Mouse (Mus musculus) neural tube, embryonic 15.5 days (tissue): ENCODE measurements around the gene Tmem82. TPM values are rescaled to one million over a fixed set of nuclear protein-coding genes. Genes with fewer than 3 reads are reported as not detected.
"Not testable (repeated sequence)": the region's sequence is repeated elsewhere in the genome, so short reads cannot be mapped to it uniquely, and the experiment has no call there.

Experiments
- ATAC-seq: fragments of 200-750 bp; cut with Nextera tagmentation; 2 replicates; pipeline ENCODE4 v1.8.0; 2017; ENCODE audit warnings: mild to moderate bottlenecking, moderate TSS enrichment, moderate library complexity; ENCODE audit not compliant: low FRiP score
- H3K27ac ChIP-seq: fragments of 300-500 bp; sonication (generic); replicated peaks from 2 replicates; pipeline ENCODE4 v1.5.1; 2015; ENCODE audit warnings: mild to moderate bottlenecking, inconsistent platforms
- H3K27me3 ChIP-seq: fragments of 300-500 bp; sonication (generic); replicated peaks from 2 replicates; pipeline ENCODE4 v1.6.1; 2015; ENCODE audit warnings: inconsistent platforms
- H3K36me3 ChIP-seq: fragments of 300-500 bp; sonication (generic); 2 replicates; pipeline ENCODE4 v1.6.1; 2015; ENCODE audit warnings: inconsistent platforms
- H3K4me1 ChIP-seq: fragments of 300-500 bp; sonication (generic); 2 replicates; pipeline ENCODE4 v1.6.1; 2015; ENCODE audit warnings: inconsistent platforms
- H3K4me2 ChIP-seq: fragments of 300-500 bp; sonication (generic); 2 replicates; pipeline ENCODE4 v1.6.1; 2015; ENCODE audit warnings: inconsistent platforms, mild to moderate bottlenecking, moderate library complexity
- H3K4me3 ChIP-seq: fragments of 300-500 bp; sonication (generic); replicated peaks from 2 replicates; pipeline ENCODE4 v1.5.1; 2015; ENCODE audit warnings: mild to moderate bottlenecking, inconsistent platforms
- H3K9ac ChIP-seq: fragments of 300-500 bp; sonication (generic); replicated peaks from 2 replicates; pipeline ENCODE4 v1.6.1; 2015; ENCODE audit warnings: mild to moderate bottlenecking, inconsistent platforms
- H3K9me3 ChIP-seq: fragments of 300-500 bp; sonication (generic); replicated peaks from 2 replicates; pipeline ENCODE4 v1.6.1; 2016; ENCODE audit warnings: inconsistent platforms
- WGBS: fragments of 180-500 bp; shearing (Covaris S2); methylation state at CpG from one replicate; pipeline ENCODE4 v1.1.7; 2015; ENCODE audit warnings: mixed read lengths; 5-methylcytosine and 5-hydroxymethylcytosine counted together
- polyA plus RNA-seq: library from polyadenylated mRNA; unstranded; fragments of >200 nt; fragmentation: Nextera tagmentation; extraction: Ambion mirVana; gene quantifications from 2 replicates; pipeline ENCODE4 v1.2.1, GENCODE M21; 2015

The Tmem82 gene
- polyA plus RNA-seq, 1 experiment from 2014 or later, result 0.18 TPM

GRCm38 (mm10) chr4:141570821-141571220 is 47.6 kb downstream of the Tmem82 start:
- Histone ChIP-seq H3K27me3 (no peaks in the 10 kb centered on the region), H3K4me1 (no peaks in the 10 kb centered on the region), H3K4me2 (no peak overlapping the region), H3K9ac (no peak overlapping the region), H3K4me3 (no peak overlapping the region), H3K36me3 (no peaks in the 10 kb centered on the region), H3K27ac (no peak overlapping the region), H3K9me3 (no peaks in the 10 kb centered on the region)
- 87% methylated on average over 1 of the region's 1 CpGs for WGBS
- no peak for ATAC-seq

- no peak overlapping the region for H3K4me3 ChIP-seq
- H3K9ac ChIP-seq, result no peak overlapping the region
- 74% methylated on average over 6 of the region's 6 CpGs for WGBS
- H3K4me1 ChIP-seq, result no peaks in the 10 kb centered on the region
- H3K27me3 ChIP-seq, result no peaks in the 10 kb centered on the region
- H3K4me2 ChIP-seq, result no peak overlapping the region
- H3K9me3 ChIP-seq, result no peaks in the 10 kb centered on the region
- H3K27ac ChIP-seq, result no peak overlapping the region
- H3K36me3 ChIP-seq, result no peaks in the 10 kb centered on the region
- ATAC-seq, result no peak
These were observed 48.4 kb downstream of the Tmem82 start for GRCm38 (mm10) chr4:141570004-141570403.

GRCm38 (mm10) chr4:141568966-141569365 is 49.5 kb downstream of the Tmem82 start:
- no peak overlapping the region for H3K4me3 ChIP-seq
- H3K36me3 ChIP-seq, result no peaks in the 10 kb centered on the region
- no peak for ATAC-seq
- H3K27me3 ChIP-seq, result no peaks in the 10 kb centered on the region
- H3K9me3 ChIP-seq, result no peaks in the 10 kb centered on the region
- no peaks in the 10 kb centered on the region for H3K4me1 ChIP-seq
- H3K9ac ChIP-seq, result no peak overlapping the region
- H3K4me2 ChIP-seq, result no peak overlapping the region
- no peak overlapping the region for H3K27ac ChIP-seq
- WGBS, result 91% methylated on average over 5 of the region's 5 CpGs

- ATAC-seq, result not testable (repeated sequence)
These were observed 51.3 kb downstream of the Tmem82 start for GRCm38 (mm10) chr4:141567174-141567573.

GRCm38 (mm10) chr4:141566187-141566586 is 52.2 kb downstream of the Tmem82 start:
- H3K9ac ChIP-seq, result no peak overlapping the region
- no peaks in the 10 kb centered on the region for H3K9me3 ChIP-seq
- ATAC-seq, result no peak
- H3K4me1 ChIP-seq, result no peaks in the 10 kb centered on the region
- no peaks in the 10 kb centered on the region for H3K36me3 ChIP-seq
- H3K4me3 ChIP-seq, result no peak overlapping the region
- no peak overlapping the region for H3K27ac ChIP-seq
- no peak overlapping the region for H3K4me2 ChIP-seq
- H3K27me3 ChIP-seq, result no peaks in the 10 kb centered on the region
- WGBS, result 90% methylated on average over 6 of the region's 6 CpGs

More at GRCm38 (mm10) chr4:141567174-141567573, 51.3 kb downstream of the Tmem82 start:
- not testable (repeated sequence) for H3K4me1 ChIP-seq, H3K9me3 ChIP-seq, H3K4me3 ChIP-seq, H3K27ac ChIP-seq, H3K36me3 ChIP-seq, H3K27me3 ChIP-seq, H3K9ac ChIP-seq, H3K4me2 ChIP-seq
- WGBS, result 93% methylated on average over 7 of the region's 7 CpGs

GRCm38 (mm10) chr4:141565325-141565724 is 53.1 kb downstream of the Tmem82 start:
- no peak overlapping the region for H3K4me2 ChIP-seq
- H3K27me3 ChIP-seq, result no peaks in the 10 kb centered on the region
- no peaks in the 10 kb centered on the region for H3K4me1 ChIP-seq
- no peak overlapping the region for H3K4me3 ChIP-seq
- no peaks in the 10 kb centered on the region for H3K36me3 ChIP-seq
- 37% methylated on average over 7 of the region's 7 CpGs for WGBS
- H3K27ac ChIP-seq, result peak overlapping the region; percentile 54; the same call in 1 of the 2 replicates
- no peak for ATAC-seq
- no peaks in the 10 kb centered on the region for H3K9me3 ChIP-seq
- no peak overlapping the region for H3K9ac ChIP-seq

GRCm38 (mm10) chr4:141564660-141565059 is 53.8 kb downstream of the Tmem82 start:
- no peak overlapping the region for H3K27ac ChIP-seq
- no peaks in the 10 kb centered on the region for H3K9me3 ChIP-seq
- 81% methylated on average over 3 of the region's 3 CpGs for WGBS
- H3K36me3 ChIP-seq, result no peaks in the 10 kb centered on the region
- H3K4me2 ChIP-seq, result no peak overlapping the region
- no peak for ATAC-seq
- peaks cover 4% of the 10 kb centered on the region; the same call in 1 of the 2 replicates for H3K4me1 ChIP-seq
- no peak overlapping the region for H3K4me3 ChIP-seq
- H3K27me3 ChIP-seq, result no peaks in the 10 kb centered on the region
- H3K9ac ChIP-seq, result no peak overlapping the region

- 88% methylated on average over 4 of the region's 4 CpGs for WGBS
- Histone ChIP-seq H3K9ac (no peak overlapping the region), H3K4me1 (peaks cover 8% of the 10 kb centered on the region), H3K27me3 (no peaks in the 10 kb centered on the region), H3K27ac (no peak overlapping the region), H3K4me2 (no peak overlapping the region), H3K4me3 (no peak overlapping the region), H3K36me3 (no peaks in the 10 kb centered on the region), H3K9me3 (no peaks in the 10 kb centered on the region)
- ATAC-seq, result no peak
These were observed 54.2 kb downstream of the Tmem82 start for GRCm38 (mm10) chr4:141564209-141564608.

Other genes starting within 250 kb of the Tmem82 start
- gene Clcnka, start 219.9 kb downstream of the Tmem82 start, polyA plus RNA-seq, result 0.33 TPM in 1 of 2 replicates, not detected in the other
- 0.27 TPM in 1 of 2 replicates, not detected in the other for gene Clcnkb, start 202.6 kb downstream of the Tmem82 start, polyA plus RNA-seq
- gene Hspb7, start 197.9 kb downstream of the Tmem82 start, polyA plus RNA-seq, result 0.31 and 1.0 TPM in 2 replicates
- gene Srarp, start 182.5 kb downstream of the Tmem82 start, polyA plus RNA-seq, result 0.27 and 0.58 TPM in 2 replicates
- 34.8 and 34.9 TPM in 2 replicates for gene Zbtb17, start 174.0 kb downstream of the Tmem82 start, polyA plus RNA-seq
- gene Spen, start 80.0 kb downstream of the Tmem82 start, polyA plus RNA-seq, result 13.4 and 13.7 TPM in 2 replicates
- 31.0 and 32.2 TPM in 2 replicates for gene Fblim1, start 12.5 kb downstream of the Tmem82 start, polyA plus RNA-seq
- gene Slc25a34, start 5.2 kb upstream of the Tmem82 start, polyA plus RNA-seq, result 0.10 and 0.28 TPM in 2 replicates
- gene Plekhm2, start 46.3 kb upstream of the Tmem82 start, polyA plus RNA-seq, result 6.8 and 8.1 TPM in 2 replicates
- 0.22 TPM in 1 of 2 replicates, not detected in the other for gene Rsc1a1, start 67.0 kb upstream of the Tmem82 start, polyA plus RNA-seq
- 11.9 and 14.9 TPM in 2 replicates for gene Ddi2, start 104.8 kb upstream of the Tmem82 start, polyA plus RNA-seq
- gene Agmat, start 128.0 kb upstream of the Tmem82 start, polyA plus RNA-seq, result 0.72 TPM in 1 of 2 replicates, not detected in the other
- 6.2 TPM in 2 replicates for gene Dnajc16, start 172.3 kb upstream of the Tmem82 start, polyA plus RNA-seq
- 19.2 and 20.1 TPM in 2 replicates for gene Casp9, start 175.0 kb upstream of the Tmem82 start, polyA plus RNA-seq
- gene Cela2a, start 207.5 kb upstream of the Tmem82 start, polyA plus RNA-seq, result 1.3 TPM in 1 of 2 replicates, not detected in the other
- gene Ctrc, start 227.7 kb upstream of the Tmem82 start, polyA plus RNA-seq, result not detected in 2 replicates